Mouse (Mus musculus) embryonic fibroblast, embryonic 13.5 days (primary cell): ENCODE results near the gene Coasy.

Source experiments
- CTCF ChIP-seq: IDR thresholded peaks from 2 replicates; pipeline ENCODE4 v1.5.1; 2011; ENCODE audit warnings: mild to moderate bottlenecking, control low read depth, low read length, moderate library complexity, borderline replicate concordance; ENCODE audit not compliant: insufficient read depth
- POLR2A ChIP-seq: IDR thresholded peaks from 2 replicates; pipeline ENCODE4 v1.6.1; 2011; ENCODE audit warnings: low read depth, mild to moderate bottlenecking, control low read depth, low read length, moderate library complexity

DNA sequence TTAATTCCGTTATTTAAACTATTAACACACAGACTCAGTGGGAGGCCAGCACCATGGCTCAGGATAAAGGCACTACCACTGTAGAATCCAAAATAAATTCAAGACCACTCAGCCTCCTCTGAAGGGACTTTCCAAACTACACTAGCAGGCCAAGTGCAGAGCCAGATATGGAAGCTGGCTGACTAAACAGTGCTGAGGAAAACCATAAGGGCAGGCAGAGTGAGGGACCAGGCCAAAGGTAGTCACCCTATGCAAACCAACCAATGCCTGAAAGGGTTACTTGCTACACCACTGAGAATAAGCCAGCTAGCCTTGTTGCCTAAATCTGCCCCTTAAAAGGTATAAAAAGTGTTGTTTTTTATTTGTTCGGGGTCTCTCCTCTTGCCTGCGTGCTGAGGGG is 29.8 kb downstream of the Coasy start:
- TF ChIP-seq POLR2A, result no peak
- TF ChIP-seq CTCF, result no peak
